Mouse (Mus musculus): ENCODE measurements at regions not wholly inside any gene's neighbourhood (a gene's known extent, or its start where the extent isn't known, plus 50 kb on each side); places are given as distances from the start of the nearest gene placed in this dataset.
A peak's percentile ranks its signal among the peaks of the same experiment; 100 is the strongest.

DNA sequence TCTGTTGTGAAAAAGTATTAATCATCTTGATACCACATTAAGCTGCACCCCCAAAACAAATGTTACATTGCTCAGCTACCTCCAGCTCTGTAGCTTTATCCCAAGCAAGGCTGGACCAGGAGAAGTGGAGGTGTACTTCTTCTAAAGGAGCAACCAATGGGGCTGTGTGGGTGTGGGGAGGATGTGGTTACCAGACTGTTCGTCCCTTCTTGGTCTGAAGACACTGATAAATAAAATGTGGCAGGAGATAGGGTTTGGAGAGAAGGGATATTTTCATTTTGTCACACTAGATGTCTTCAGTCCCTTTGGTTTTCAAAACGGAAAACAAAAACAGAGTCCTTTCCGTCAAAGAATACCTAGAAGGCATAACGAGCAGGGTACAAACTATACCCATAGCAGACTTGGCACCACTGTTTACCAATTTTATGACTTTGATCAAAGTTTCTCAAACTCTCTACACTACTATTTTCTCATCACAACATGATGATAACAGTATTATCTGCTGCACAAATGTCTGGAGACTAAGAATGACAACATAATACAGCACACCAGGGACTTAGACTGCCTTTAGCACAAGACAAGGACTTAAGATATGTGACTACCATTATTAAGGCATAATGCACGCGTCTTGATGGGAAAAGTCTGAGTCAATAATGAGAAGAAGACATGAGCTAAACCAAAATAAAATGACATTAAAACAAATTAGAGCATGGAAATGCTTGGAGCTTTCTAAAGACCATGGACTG is 253.4 kb upstream of the Rag2 start:
- no peak for DNase-seq (ENCODE audit: low read depth, low spot score)

DNA sequence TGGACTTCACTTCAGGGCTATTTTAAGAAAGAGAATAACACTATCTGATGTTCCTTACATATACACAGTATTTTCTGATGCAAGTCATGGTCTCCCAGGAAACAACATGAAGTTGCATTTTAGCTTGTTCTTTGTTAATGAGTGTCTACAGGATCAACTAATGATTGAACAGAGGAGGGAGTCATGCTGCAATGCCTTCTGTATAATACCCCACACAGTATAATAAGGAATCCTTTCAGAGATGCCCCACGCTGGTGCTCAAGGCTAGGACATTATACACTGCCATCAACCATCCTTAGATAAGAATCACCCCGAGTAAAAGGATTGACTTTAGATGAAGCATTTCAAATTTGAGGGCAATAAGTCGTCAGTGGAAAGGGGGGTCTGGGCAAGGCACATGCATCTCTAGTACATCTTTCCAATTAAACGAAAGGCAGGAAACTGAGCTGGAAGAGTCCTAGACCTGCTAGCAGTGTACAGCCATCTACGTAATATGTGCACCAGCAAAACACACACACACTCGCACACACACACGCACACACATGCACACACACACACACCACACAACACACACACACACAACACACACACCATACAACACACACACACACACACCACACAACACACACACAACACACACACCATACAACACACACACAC is 252.6 kb upstream of the Rag2 start:
- no peak for DNase-seq (ENCODE audit: low read depth, low spot score)

DNA sequence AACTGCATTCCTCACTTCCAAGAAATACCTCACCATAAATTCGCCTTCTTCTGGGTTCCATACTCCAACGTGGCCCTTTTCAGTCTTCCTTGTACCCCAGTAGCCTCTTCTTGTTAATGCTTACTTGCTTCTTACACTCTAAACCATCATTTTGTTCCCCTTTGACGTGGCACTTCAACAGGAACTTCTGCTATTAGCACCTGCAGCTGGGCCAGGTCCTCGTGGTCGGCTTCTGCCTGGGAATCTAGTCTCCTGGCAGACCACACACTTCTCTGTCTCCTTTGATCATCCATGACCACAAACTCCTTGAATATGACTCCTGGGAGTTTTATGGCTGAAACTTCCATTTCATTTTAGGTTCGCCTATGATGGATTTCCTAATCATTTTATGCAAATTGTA is 243.9 kb upstream of the Rag2 start:
- DNase-seq (ENCODE audit: low read depth, low spot score), result no peak

DNA sequence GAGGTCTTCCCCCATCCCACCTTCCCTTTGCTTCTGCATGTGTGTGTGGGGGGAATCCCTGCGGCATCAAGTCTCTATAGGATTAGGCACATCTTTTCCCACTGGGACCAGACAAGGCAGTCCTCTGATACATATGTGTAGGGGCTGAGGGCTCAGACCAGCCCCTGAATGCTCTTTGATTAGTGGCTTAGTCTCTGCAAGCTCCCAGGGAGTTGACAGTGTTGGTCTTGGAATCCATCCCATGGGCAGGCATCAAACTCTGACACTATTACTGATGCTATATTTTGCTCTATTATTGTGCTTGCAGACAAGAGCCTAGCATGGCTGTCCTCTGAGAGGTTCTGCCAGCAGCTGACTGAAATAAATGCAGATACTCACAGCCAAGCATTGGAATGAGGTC is 209.5 kb upstream of the Rag2 start:
- no peak for DNase-seq (ENCODE audit: low read depth, low spot score)

DNA sequence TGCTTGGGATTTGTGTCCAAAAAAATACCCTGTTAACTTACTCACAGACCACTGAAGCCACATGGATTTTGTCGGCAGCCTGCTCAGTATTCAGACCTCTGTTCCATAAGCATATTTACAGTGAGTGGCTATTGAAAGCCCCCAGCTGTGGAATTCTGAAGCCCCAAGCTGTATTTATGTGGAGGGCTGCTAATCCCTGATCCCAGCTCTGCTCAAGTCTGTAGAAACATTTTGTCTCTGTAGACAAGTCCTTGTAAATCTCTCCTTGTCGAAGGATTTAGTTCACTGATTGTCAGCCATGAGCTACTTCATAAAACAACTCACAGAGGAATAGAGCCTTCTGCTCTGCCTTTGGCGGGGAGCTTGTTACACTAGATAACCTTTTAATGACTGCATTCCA is 207.8 kb upstream of the Rag2 start:
- DNase-seq (ENCODE audit: low read depth, low spot score), result no peak

DNA sequence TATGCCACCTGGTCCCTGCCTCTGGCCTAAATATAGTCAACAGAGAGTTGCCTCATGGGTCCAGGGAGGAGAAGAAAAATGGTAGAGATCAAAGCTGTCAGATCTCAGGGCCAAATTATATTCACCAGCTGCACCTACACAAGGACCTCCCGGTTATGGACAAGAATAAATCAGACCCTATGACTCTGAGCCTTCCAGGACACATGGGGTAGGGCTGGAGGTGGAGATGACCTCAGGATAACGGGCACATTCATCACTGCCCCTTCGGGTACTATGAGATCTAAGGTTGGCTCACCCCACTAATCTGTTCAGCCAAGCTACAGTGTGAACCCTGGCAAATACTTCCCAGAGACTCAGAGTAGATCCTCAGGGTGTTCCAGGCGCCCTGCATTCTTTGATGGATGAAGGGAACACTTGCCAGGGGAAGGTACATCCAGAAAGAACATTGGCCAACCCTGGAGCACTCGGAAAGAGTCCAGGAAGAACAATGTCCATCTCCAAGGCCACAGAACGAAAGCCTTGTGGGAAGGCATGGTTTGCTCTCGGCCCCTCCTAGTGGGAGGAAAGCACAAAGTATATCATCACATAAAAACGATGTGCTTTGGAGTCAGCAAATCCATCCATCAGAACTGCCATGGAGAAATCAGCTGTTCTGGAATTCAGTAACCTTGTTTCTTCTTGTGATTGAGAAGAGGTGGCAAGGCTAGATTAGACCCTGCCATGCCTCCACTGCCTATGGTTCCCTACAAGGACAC is 191.2 kb upstream of the Rag2 start:
- no peak for DNase-seq (ENCODE audit: low read depth, low spot score)

DNA sequence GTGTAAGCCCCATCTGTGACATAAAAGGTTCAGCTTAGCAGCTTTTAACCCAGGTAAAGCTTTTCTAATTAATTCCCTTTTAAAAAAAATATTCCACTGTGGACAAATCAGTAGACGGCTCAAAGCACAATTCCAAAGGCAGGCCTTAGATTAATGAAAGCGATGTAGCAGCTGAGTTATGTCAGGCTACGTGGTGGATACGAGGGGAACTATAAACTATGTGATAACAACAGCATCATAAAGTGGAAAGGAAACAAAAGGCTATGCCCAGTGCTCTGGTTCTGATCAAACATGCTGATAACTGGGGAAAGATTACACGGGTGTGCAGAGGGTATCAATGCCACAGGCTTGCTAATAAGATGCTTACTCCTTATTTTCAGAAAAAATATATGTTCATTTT is 184.3 kb upstream of the Rag2 start:
- no peak for DNase-seq (ENCODE audit: low read depth, low spot score)

DNA sequence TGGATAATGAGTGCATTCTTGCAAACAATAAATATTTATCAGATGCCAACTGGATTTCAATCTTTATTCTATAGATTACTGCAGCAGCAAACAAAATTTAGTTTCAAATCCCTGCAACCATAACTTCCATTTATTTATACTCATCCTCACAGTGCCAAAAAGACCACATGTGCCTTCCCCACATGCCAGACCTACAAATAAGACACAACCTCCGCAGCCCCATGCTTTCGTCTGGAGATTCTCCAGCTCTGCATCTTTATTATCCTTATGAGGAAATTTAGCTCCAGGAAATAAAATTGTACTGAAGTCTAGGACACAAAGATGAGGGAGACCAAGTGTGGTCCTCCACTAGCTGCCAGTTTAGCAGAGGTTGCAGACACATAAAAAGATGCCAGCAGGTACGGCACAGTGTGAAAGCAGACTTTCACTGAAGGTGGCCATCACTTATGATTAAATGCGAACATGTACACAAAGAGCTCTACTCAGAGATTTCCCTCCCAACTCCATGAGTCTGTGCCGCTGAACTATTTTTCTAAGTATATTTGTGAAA is 183.4 kb upstream of the Rag2 start:
- DNase-seq (ENCODE audit: low read depth, low spot score), result no peak

DNA sequence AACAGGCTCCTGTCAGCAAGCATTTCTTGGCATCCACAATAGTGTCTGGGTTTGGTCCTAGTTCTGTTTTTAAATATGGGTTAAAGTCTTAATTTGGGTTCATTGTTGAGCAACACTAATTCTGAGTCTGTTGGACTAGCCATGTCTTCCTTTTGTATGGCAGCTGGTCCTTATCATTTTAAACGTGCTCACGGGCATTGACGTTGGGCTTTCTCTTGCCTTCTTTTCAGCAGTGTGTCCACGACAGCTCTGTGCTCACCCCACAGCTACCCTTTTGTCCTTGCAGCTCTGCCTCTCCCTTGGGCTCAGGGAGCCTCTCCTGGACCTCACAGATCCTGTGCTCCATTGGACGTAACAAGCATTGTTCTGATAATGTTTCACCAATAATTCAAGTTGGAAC is 168.9 kb upstream of the Rag2 start:
- no peak for DNase-seq (ENCODE audit: low read depth, low spot score)

DNA sequence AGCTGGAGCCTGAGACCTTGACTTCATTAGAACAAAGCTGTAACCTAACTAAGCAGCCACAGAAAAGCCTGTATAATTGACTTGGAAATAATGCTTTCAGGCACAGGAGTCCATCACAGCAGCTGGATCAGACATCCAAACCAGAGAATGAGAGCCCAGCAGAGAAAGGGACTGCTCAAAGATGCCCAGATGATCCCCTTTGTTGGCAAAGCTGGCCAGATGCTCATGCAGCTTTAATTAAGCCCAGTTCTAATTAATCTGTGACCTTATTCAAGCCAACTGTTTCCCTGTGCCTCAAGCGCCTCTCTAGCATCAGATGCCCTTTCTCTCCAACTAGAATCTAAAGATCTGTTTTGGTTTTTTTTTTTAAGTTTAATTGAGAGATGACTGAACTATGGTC is 165.6 kb upstream of the Rag2 start:
- no peak for DNase-seq (ENCODE audit: low read depth, low spot score)

DNA sequence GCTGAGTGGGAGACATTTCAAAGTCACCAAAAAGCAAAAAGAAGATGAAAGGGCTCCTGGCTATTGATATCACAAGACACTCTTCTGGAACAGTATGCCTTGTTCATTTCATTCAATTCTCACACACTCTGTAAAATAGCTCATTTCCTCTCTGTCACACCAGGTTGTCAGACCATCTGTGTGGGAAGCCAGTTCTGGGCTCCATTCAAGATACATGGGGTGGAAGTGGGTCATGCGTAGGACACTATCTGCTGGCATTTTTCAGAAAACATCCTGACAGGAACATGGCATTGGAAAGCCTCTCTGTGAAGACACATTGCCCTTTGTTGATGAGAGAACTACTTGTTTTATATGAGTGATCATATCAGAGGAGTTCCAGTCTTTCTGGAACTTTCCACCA is 162.1 kb upstream of the Rag2 start:
- DNase-seq (ENCODE audit: low read depth, low spot score), result no peak

DNA sequence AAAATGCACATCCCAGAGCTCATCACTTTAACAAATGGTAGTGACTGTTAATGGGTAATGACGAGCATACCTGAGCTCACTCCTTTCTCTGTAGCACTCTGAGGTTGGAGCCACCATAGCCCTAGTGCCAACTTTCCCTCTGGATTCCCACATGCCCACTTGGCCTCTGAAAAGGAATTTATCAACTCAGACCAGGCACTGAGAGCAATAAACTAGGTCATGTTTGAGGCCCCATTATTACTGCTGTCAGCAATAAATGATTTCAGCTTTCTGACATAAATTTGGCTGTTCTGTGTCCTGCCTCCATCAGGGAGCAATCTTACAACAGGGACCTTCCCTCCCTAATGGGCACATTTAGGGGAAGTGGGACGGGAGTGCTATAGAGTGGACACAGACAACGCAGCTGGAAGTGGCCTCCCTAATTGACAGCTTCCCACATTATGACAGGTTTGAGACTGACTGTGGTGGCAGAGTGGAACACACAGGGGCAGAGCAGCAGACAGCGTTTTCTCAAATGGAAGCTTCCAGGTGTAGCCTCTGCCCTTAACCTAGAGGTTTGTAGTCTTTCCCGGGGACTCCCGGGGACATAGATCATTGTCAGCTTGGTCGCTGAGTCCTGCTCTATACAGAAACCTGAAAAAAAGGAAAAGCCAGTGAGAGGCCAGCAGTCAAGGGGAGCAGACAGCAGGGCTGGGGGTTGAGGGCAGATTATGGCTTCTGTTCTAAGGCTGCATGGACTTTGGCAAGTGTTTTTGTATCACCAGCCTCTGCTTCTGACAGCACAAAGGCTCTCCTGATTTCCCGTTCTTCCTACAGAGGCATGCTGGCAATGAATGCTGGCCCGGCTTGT is 160.0 kb upstream of the Rag2 start:
- DNase-seq (ENCODE audit: low read depth, low spot score), result no peak

DNA sequence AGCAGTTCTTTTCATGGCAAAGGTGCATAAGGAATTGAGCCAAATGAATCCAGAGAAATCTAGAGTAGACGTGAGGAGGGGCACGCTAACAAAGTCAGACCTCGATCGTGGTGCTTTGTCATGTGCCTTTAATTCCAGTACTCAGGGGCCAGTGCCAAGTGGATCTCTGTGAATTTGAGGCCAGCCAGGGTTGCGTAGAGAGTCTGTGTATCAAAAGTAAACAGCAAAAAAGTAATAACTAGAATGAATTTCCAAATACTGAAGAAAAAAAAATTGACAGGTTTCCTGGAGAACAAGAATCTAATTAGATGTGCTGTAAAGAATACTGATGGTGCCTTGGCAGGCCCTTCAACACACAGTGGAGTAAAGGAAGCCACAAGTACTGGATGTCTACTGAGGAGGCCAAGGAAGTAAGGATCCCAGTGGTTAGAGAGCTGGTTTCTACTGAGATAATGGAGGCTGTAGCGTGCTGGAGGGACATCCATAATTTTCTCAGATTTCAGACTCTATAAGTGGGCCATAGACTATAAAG is 153.9 kb upstream of the Rag2 start:
- no peak for DNase-seq (ENCODE audit: low read depth, low spot score)

DNA sequence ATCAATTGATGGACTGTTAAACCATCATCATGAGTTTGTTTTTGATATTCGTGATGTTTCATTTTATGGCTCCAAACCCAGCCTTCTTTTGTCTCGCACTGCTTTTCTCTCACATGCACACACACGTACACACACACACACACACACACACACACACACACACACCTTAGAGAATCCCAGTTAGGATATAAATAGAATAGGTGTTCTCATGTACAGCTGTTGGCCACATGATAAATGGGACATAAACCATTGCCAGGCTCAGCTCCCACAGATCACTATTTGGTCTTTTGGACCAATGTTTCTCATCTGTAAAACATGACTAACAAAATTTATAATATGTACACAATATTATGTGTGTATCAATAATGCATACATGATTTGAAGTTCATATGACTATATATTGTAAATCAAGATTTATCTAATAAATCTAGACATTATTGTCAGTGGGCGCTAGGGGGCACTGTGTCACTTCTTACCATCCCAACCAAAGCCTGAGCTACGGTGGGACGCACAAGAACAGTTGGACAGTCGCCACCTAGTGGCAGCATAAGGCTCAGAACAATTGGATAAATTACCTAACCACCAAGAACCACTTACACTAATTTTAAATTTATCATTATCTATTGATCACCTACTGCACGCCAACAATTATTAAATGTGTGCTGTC is 151.9 kb upstream of the Rag2 start:
- peak; percentile 75 for DNase-seq (ENCODE audit: low read depth, low spot score)

DNA sequence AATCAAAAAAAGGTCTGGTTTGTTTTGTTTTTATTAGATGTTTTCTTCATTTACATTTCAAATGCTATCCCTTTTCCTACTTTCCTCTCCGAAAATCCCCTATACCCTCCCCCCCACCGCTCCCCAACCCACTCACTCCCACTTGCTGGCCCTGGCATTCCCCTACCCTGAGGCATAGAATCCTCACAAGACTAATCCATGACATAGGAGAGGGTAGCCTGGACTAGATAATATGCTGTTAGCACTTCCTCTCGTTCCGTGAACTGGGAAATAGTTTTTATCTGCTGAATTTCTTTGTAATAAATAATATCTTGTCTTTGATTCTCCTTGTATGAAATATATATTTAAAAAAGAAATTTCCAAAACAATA is 151.4 kb upstream of the Rag2 start:
- no peak for DNase-seq (ENCODE audit: low read depth, low spot score)

DNA sequence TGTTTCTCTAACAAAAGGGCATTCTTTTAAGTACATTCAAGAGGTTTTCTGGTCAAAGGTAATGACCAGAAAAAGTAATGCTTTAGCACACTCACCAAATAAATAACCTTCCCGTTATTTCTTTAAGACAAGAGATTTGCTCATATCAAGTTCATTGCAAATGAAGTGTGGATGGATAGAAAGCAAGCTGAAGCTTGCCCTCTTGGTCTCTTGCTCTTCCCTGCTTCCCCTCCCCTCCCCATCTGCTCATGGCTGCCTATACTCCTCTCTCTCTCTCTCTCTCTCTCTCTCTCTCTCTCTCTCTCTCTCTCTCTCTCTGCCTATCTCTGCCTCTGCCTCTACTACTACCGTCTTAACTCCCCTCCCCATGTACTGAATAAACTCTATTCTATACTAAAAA is 147.7 kb upstream of the Rag2 start:
- no peak for DNase-seq (ENCODE audit: low read depth, low spot score)

DNA sequence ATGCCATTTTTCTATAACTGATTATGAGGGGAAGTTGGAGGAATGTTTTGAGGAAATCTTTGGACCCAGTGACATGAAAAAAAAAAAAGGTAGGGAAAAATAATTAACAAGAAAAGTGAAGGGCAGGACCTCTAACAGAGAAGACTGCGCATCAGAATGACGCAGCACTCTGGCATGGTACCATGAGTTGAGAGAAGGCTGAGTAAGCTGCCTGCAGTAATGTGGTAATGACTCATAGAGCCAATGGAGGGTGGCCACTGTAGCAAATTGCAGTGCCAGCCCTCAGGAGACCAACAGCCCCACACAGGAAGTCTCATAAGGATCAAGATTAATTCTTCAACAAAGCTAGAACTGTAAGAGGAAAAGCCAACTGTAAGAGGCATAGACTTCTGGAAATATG is 134.3 kb upstream of the Rag2 start:
- DNase-seq (ENCODE audit: low read depth, low spot score), result no peak

DNA sequence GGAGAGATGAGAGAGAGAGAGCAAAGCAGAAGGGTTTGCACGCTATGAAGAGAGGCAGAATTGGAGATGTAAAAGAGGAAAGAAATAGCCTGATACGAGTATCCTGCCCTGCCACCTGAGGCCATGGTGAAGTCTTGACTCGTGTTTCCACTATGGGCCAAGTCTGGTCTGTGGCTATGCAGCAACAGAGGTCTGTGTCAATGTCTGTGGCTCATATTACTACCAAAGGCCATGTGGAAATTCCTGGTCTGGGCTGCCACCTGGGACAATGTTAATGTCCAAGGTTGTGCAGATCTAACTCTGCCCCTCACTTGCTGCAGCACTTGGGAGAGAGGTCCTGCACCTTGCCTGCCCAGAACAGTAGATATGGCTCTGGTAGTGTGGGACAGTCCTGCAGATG is 132.8 kb upstream of the Rag2 start:
- DNase-seq (ENCODE audit: low read depth, low spot score), result no peak

DNA sequence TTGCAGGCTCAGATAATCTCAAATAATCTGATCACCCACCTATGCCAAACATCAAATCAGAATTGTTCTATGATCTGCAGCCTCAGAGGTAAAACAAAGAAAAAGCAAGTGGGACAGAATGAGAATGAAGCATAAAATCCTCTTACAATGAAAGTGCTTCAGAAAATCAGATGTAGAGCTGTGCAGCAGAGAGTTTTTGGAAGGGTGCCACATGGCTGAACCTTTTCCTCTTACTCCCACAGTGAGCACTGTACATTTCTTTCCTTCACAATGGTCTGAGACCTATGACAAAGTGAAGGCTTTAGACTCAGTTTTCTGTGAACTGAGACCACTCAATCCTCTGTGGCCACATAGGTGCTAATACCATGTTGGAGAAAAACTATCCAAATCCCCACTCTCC is 116.4 kb upstream of the Rag2 start:
- no peak for DNase-seq (ENCODE audit: low read depth, low spot score)
